Mouse (Mus musculus) urinary bladder, adult 18-20 months (tissue): ENCODE measurements around the gene Ppm1e.
"Not testable (repeated sequence)": the region's sequence is repeated elsewhere in the genome, so short reads cannot be mapped to it uniquely, and the experiment has no call there.

Experiments
- DNase-seq, 2 experiments: peaks; one replicate each; pipeline ENCODE4 v3.0.0; 2022; ENCODE audit warnings: low spot score in 2 of 2, mixed read lengths in 2 of 2

The Ppm1e gene

GRCm38 (mm10) chr11:87309329-87310074, 49.3 kb downstream of the Ppm1e start:
- peak in 1 of 2 experiments; percentile 3 for DNase-seq

DNA sequence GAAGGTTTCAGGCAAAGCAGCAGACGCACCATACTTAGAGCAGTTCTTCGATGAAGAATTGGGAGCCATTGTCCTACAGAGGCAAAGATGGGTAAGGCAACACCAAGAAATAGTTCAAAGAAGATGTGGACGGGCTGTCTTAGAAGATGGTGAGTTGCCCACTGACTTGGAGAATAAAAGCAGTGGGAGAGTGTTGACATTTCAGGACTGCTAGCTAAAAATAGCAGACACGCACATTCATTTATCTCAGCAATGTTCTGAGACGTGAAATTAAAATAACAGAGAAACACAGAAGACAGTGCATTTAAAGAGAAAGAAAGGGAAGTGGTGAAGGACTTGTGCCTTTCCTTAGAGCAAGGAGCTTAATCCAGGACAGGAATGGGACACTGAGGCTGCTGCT, 59.8 kb downstream of the Ppm1e start:
- DNase-seq, result no peak

- DNase-seq, result no peak
Measured at GRCm38 (mm10) chr11:87296467-87296866, 62.4 kb downstream of the Ppm1e start.

- no peak for DNase-seq
Measured at GRCm38 (mm10) chr11:87295636-87296035, 63.2 kb downstream of the Ppm1e start.

DNA sequence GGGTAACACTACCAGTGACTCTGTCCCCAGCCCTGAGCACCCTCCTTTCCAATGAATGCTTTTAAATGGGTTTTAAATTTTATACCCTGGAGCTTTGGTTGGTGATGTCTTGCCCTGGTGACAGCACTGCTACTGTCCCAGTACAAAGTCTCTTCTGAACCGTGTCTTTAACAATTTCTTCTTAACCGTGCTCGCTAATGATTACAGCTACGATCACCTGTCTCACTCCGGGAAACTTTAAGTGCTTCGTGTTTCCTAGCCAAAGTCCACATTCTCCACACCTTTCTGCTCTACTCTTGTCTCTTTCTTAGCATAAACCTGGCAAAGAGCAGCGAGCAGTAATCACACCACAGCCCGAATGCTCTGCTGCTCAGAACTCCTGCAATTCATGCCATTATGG, 69.5 kb downstream of the Ppm1e start:
- no peak for DNase-seq

DNA sequence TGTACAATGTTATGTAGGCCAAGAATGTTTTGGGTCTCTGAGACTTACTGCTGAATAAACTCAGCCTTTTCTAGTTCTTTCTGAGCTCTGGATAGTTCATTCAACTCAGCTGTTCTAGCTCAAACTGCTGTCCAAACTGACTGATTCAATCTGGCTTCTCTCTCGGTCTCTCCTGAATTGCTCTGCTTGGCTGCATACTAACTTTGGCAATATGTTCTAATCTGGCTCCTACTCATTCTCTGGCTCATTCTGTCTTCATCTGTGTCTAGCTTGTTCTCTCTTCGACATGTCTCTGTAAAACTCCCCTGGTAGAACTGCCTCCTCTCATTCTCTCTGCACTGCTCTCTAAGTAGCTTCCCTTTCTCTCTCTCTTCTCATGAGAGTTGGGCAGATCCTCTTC, 72.6 kb downstream of the Ppm1e start:
- no peak for DNase-seq

- no peak for DNase-seq
Measured at GRCm38 (mm10) chr11:87281907-87282475, 76.8 kb downstream of the Ppm1e start.

DNA sequence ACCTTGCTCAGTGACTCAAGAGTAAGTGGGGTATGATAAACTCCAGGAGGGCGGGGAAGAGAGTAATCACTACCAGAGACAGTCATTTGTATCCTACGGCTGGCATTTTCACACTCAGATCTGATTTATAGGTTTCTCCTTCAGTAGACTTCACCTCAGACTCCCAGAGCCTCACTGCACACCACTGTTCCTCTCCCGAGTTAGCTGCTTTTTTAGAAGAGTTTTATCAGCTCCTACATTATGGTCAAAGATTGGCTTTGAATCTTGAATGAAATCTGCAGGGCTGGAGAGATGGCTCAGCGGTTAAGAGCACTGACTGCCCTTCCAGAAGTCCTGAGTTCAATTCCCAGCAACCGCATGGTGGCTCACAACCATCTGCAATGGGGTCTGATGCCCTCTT, 79.4 kb downstream of the Ppm1e start:
- DNase-seq, result no peak

DNA sequence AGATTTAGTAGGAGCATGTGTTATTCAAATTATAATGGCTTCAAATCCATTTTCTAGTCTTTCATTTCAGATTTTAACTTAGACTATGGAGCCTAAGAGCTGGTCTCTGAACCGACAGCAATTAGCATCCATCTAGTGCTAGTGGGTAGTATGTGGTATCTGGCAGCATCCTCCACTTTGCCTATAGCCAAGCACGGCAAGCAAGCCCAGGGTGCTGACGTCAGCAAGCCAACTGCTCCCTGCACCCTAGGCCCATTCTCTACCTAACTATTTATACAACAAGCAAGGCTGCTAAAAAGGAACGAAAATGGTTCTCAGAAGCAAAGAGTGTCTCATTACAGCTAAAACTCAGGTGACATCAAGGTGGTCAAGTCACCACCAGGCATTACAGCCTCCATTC, 80.0 kb downstream of the Ppm1e start:
- no peak for DNase-seq

- no peak for DNase-seq
Measured at GRCm38 (mm10) chr11:87276240-87276985, 82.4 kb downstream of the Ppm1e start.

DNA sequence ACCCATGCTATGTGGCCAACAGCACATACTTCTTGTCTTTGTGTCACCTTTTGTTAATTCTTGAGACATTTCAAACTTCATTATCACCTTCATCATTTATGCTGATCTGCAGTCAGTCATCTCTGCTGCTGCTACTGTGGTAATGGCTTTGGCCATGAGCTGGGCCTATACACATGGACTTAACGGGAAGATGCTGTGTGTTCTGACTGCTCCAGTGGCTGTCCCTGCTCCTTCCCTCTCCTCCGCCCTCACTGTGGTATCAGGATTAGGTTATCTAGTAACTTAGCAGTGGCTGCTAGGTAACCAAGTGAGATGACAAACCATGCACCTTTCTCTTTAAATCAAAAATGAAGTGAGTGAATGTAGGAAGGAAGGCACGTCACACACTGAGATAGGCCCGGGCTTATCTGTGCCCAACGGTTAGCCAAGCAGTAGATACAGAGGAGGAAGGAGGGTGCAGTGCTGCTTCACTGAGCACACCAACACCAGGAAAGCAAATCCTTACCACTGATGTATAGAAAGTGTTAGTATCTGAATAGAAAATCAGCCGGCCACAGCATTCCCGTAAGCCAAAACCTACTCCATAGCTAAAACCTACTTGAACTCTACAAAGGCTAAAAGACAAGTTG, 83.3 kb downstream of the Ppm1e start:
- no peak for DNase-seq

DNA sequence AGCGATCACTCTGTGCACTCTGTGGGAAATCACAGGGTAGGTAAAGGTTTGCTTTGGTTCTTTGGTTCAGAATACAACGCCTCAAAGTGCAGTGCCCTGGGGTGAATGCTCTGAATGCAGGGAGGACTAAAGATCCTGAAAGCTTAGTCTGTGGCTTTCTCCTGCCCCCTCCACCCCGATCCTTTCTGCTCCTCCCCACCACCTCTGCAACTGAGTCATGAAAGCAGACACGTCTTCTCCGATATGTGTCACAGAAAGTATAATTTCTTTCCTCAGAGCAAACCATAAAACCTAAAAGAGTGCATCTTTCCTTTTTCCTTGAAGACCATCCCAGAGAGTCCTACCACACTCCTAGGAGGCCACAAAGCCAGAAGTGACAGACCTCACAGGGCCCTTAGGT, 86.1 kb downstream of the Ppm1e start:
- no peak for DNase-seq

DNA sequence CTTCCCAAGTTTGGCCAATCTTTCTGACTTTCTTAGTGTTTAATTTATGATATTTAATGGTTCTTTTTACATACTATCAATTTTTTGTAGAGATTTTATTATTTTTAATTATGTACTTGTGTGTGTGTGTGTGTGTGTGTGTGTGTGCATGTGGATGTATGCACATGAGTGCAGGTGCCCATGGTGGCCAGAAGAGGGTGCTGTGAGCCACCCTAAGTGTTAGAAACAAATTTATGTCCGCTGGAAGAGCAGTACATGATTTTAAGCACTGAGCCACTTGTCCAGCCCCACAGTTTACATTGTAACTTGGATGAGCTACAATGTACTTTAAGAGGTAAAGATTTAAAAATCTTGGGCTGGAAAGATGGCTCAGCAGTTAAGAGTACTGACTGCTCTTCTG, 87.3 kb downstream of the Ppm1e start:
- DNase-seq, result no peak

DNA sequence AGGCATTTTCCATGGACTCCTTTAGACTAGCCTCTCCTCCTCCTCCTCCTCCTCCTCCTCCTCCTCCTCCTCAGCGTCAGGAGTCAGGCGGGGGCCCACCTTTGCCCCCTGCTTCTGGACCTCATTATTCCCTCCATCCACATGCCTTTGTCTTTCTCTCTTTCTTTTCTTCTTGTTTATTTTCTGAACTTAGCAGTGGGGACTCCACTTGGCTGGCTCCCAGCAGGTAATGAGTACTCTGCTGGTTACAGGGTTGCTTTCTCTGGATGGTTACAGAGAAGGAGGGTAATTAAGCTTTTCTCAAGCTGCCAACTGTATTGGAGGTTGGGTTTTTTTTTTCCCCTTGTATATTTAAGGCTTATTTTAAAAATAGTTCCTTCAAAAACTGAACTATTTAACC, 87.9 kb downstream of the Ppm1e start:
- DNase-seq, result no peak

- no peak for DNase-seq
Measured at GRCm38 (mm10) chr11:87270446-87270845, 88.4 kb downstream of the Ppm1e start.

DNA sequence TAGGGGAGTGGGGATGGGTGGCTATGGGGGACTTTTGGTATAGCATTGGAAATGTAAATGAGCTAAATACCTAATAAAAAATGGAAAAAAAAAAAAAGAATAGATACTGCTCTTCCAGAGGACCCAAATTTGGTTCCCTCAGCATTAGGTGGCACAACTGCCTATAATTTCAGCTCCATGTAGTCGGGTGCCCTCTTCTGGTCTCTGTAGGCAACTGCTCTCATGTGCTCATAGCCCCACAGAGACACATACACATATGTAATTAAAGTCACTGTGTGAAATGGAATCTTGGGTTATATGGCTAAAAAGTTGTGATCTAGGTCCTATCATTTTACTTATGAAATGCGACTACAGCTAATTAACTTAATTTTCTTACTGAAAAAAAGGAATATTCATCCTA, 90.0 kb downstream of the Ppm1e start:
- no peak for DNase-seq

GRCm38 (mm10) chr11:87266246-87266645, 92.6 kb downstream of the Ppm1e start:
- DNase-seq, result no peak

DNA sequence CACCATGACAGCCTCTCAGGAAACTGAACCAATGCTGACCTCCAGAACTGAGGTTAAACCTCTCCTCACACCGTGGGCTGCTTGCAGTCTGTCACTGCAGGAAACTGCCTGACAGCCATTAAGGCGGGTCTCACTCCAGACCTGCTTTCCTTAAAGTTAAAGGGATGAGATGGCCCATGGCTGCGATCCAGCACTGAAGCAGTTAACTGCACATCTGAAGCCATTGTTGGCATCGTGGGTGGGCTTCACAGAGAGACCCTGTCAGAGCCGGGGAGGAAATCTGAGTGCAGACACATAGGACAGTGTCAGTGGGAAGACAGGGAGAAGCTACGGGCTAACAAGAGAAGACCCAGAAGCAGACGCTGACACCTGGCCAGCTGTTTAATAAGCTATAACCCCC, 94.9 kb downstream of the Ppm1e start:
- no peak for DNase-seq

GRCm38 (mm10) chr11:87261705-87262104, 97.1 kb downstream of the Ppm1e start:
- not testable (repeated sequence) for DNase-seq

DNA sequence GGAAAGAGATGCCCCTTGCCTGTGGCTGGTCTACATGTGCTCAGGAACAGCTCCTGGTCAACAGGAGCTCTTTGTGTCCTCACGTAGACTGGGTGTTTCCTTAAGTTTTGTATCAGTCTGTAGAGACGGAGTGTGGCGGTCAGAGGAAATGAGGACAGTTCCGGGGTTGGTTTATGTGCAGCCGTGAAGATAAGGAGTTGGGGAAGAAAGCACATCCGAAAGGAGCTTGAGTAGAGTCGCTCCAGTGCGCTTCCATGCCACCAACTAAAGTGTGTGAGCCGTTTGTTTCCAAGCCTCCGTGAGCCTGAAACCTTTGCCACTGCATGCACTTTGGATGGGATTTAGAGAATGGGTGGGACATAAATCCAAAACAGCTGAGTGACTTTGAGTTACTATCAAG, 99.0 kb downstream of the Ppm1e start:
- DNase-seq, result no peak

- no peak for DNase-seq
Measured at GRCm38 (mm10) chr11:87257282-87257681, 101.5 kb downstream of the Ppm1e start.

- DNase-seq, result no peak
Measured at GRCm38 (mm10) chr11:87254149-87254548, 104.7 kb downstream of the Ppm1e start.

- DNase-seq, result no peak
Measured at GRCm38 (mm10) chr11:87253294-87253693, 105.5 kb downstream of the Ppm1e start.
